Mouse (Mus musculus) olfactory bulb, adult 2 months (tissue): ENCODE results near the gene Htr6. TPM values are rescaled to one million over a fixed set of nuclear protein-coding genes. Genes with fewer than 3 reads are reported as not detected.
A peak's percentile ranks its signal among the peaks of the same experiment; 100 is the strongest.

Experiments
- H3K27ac ChIP-seq: fragments of 200-500 bp; 2 replicates; pipeline ENCODE4 v1.5.1; 2012; ENCODE audit warnings: low read depth, low read length; ENCODE audit not compliant: insufficient read depth
- H3K4me1 ChIP-seq: fragments of 200-500 bp; 2 replicates; pipeline ENCODE4 v1.6.1; 2012; ENCODE audit warnings: low read length; ENCODE audit not compliant: control insufficient read depth, insufficient read depth
- H3K4me3 ChIP-seq: fragments of 200-500 bp; 2 replicates; pipeline ENCODE4 v1.5.1; 2012; ENCODE audit warnings: mild to moderate bottlenecking, low read depth, low read length, moderate library complexity; ENCODE audit not compliant: insufficient read depth
- CTCF ChIP-seq: fragments of 200-500 bp; IDR thresholded peaks from 2 replicates; pipeline ENCODE4 v1.5.1; 2012; ENCODE audit warnings: low read depth, mild to moderate bottlenecking, low read length, moderate library complexity; ENCODE audit not compliant: insufficient read depth
- POLR2A ChIP-seq: fragments of 200-500 bp; IDR thresholded peaks from 2 replicates; pipeline ENCODE4 v1.6.1; 2012; ENCODE audit warnings: mild to moderate bottlenecking, low read depth, low read length, moderate library complexity; ENCODE audit not compliant: insufficient read depth
- WGBS: fragments of 180-500 bp; shearing (Covaris S2); methylation state at CpG from one replicate; pipeline ENCODE4 v1.1.7; 2018; 5-methylcytosine and 5-hydroxymethylcytosine counted together
- polyA plus RNA-seq: library from polyadenylated mRNA; stranded (reverse); fragments of >200 nt; gene quantifications from 2 replicates; pipeline ENCODE4 v1.2.4, GENCODE M21; 2012; ENCODE audit warnings: low replicate concordance; ENCODE audit not compliant: missing spikeins, insufficient read depth, insufficient read length

Gene Htr6
- polyA plus RNA-seq, 1 experiment: not detected

- TF ChIP-seq CTCF (no peak), POLR2A (no peak)
- no peak overlapping the region for H3K27ac ChIP-seq
- no peak overlapping the region for H3K4me3 ChIP-seq
- 81% methylated on average over 5 of the region's 5 CpGs for WGBS
- H3K4me1 ChIP-seq: peaks cover 14% of the 10 kb centered on the region
Measured at GRCm38 (mm10) chr4:139057291-139057690, 18.1 kb downstream of the Htr6 start.

- H3K4me1 ChIP-seq: peaks cover 14% of the 10 kb centered on the region
- TF ChIP-seq CTCF (no peak), POLR2A (no peak)
- WGBS: 51% methylated on average over 3 of the region's 3 CpGs
- H3K4me3 ChIP-seq: no peak overlapping the region
- H3K27ac ChIP-seq: no peak overlapping the region
Measured at GRCm38 (mm10) chr4:139055744-139056143, 19.6 kb downstream of the Htr6 start.

GRCm38 (mm10) chr4:139055336-139055735 lies 20.0 kb downstream of the Htr6 start:
- TF ChIP-seq POLR2A (no peak), CTCF (no peak)
- WGBS: 28% methylated on average over 4 of the region's 4 CpGs
- Histone ChIP-seq H3K4me3 (no peak overlapping the region), H3K4me1 (peaks cover 14% of the 10 kb centered on the region), H3K27ac (no peak overlapping the region)

DNA sequence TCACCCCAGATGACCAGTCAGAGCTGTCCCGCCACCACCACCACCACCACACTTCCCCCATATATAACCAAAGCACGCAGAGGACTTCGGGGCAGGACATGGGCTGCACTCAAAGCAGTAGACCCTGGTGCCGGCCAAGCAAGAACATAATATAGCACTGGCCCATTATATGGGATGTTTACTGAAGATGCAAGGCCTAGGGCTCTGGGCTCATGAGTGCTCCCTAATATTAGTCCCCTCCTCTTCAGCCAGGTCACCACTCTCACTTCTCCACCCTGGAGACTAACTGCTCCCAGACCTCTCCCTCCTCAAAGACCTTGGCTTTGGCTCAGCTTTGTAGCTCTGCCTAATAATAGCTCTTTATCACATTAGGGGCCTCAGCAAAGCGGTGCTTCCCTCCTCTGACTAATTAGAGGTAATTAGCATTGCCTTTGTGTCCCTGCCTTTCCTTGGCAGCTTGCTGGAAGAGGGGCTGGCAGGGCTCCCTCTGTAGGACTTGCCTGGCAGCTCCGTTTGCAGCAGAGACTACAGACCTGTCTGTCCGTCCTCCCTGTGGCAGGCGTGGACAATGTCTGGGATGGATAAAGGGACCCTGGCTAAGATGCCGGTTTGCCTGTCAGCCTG lies 21.0 kb downstream of the Htr6 start:
- TF ChIP-seq POLR2A (no peak), CTCF (peak; percentile 55; the same call in 1 of the 2 replicates)
- WGBS: 21% methylated on average over 9 of the region's 9 CpGs
- H3K4me3 ChIP-seq: no peak overlapping the region
- H3K27ac ChIP-seq: no peak overlapping the region
- H3K4me1 ChIP-seq: peaks cover 14% of the 10 kb centered on the region

GRCm38 (mm10) chr4:139053391-139053790 lies 22.0 kb downstream of the Htr6 start:
- TF ChIP-seq CTCF (no peak), POLR2A (no peak)
- WGBS: 81% methylated on average over 5 of the region's 5 CpGs
- H3K27ac ChIP-seq: no peak overlapping the region
- H3K4me1 ChIP-seq: peaks cover 14% of the 10 kb centered on the region
- H3K4me3 ChIP-seq: no peak overlapping the region

- Histone ChIP-seq H3K4me1 (peaks cover 14% of the 10 kb centered on the region), H3K27ac (no peak overlapping the region), H3K4me3 (no peak overlapping the region)
- no peak for TF ChIP-seq POLR2A
- no peak for TF ChIP-seq CTCF
- 54% methylated on average over 7 of the region's 7 CpGs for WGBS
Measured at GRCm38 (mm10) chr4:139052796-139053195, 22.6 kb downstream of the Htr6 start.

DNA sequence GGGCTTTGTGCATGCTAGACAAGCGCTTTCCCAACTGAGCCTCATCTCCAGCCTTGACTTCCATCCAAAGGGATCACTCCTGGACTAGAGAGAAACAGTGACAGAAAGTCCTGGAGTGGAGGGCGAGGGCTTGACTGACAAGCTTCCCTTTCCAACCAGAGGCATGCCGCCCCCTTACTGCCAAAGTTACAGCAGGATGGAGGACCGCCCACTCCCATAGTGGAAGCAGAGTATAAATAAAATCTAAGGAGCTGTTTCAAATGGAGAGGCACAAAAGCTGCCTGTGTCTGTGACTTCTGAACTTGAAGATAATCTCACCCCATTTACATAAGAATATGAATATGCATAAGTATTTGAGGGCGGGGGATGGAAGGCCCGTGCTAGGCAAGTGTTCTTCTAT lies 26.9 kb downstream of the Htr6 start:
- Histone ChIP-seq H3K27ac (no peak overlapping the region), H3K4me3 (no peak overlapping the region), H3K4me1 (no peaks in the 10 kb centered on the region)
- 48% methylated on average over 6 of the region's 6 CpGs for WGBS
- TF ChIP-seq CTCF (no peak), POLR2A (no peak)

- no peak overlapping the region for H3K27ac ChIP-seq
- TF ChIP-seq CTCF: no peak
- TF ChIP-seq POLR2A: no peak
- 84% methylated on average over 5 of the region's 5 CpGs for WGBS
- no peaks in the 10 kb centered on the region; the same call in 1 of the 2 replicates for H3K4me1 ChIP-seq
- no peak overlapping the region for H3K4me3 ChIP-seq
Measured at GRCm38 (mm10) chr4:139046354-139046753, 29.0 kb downstream of the Htr6 start.

DNA sequence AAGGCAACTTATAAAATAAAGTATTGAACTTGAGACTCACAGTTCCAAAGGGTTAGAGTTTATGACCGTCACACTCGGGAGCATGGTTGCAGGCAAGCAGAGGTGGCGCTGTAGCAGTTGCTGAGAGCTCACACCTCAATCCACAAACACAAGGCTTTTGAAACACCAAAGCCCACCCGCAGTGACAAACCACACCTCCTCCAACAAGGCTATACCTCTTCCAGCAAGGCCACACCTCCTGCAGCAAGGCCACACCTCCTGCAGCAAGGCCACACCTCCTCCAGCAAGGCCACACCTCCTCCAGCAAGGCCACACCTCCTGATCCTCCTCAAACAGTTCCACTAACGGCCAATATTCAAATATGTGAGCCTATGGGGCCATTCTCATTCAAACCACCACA lies 30.8 kb downstream of the Htr6 start:
- 93% methylated on average over 5 of the region's 5 CpGs for WGBS
- H3K4me1 ChIP-seq: peaks cover 5% of the 10 kb centered on the region; the same call in 1 of the 2 replicates
- no peak overlapping the region for H3K4me3 ChIP-seq
- no peak overlapping the region for H3K27ac ChIP-seq
- no peak for TF ChIP-seq CTCF
- TF ChIP-seq POLR2A: no peak
